Mouse (Mus musculus): ENCODE measurements at regions not wholly inside any gene's neighbourhood (a gene's known extent, or its start where the extent isn't known, plus 50 kb on each side); places are given as distances from the start of the nearest gene placed in this dataset.

- CTCF ChIA-PET = no interaction called here
These were observed 59.2 kb upstream of the C2cd4b start for GRCm38 (mm10) chr9:67699846-67700579.

GRCm38 (mm10) chr9:67708246-67708960 lies 50.8 kb upstream of the C2cd4b start:
- CTCF ChIA-PET = no interaction called here
